Mouse (Mus musculus) cerebellum, adult (tissue): ENCODE data around the gene Tmco4.

ENCODE experiments used
- ATAC-seq: cut with Nextera tagmentation; 2 replicates; pipeline ENCODE4 v1.9.2; 2017; ENCODE audit warnings: mild to moderate bottlenecking, moderate library complexity, mixed read lengths; ENCODE audit not compliant: insufficient number of reproducible peaks, low FRiP score, low TSS enrichment

Gene Tmco4

DNA sequence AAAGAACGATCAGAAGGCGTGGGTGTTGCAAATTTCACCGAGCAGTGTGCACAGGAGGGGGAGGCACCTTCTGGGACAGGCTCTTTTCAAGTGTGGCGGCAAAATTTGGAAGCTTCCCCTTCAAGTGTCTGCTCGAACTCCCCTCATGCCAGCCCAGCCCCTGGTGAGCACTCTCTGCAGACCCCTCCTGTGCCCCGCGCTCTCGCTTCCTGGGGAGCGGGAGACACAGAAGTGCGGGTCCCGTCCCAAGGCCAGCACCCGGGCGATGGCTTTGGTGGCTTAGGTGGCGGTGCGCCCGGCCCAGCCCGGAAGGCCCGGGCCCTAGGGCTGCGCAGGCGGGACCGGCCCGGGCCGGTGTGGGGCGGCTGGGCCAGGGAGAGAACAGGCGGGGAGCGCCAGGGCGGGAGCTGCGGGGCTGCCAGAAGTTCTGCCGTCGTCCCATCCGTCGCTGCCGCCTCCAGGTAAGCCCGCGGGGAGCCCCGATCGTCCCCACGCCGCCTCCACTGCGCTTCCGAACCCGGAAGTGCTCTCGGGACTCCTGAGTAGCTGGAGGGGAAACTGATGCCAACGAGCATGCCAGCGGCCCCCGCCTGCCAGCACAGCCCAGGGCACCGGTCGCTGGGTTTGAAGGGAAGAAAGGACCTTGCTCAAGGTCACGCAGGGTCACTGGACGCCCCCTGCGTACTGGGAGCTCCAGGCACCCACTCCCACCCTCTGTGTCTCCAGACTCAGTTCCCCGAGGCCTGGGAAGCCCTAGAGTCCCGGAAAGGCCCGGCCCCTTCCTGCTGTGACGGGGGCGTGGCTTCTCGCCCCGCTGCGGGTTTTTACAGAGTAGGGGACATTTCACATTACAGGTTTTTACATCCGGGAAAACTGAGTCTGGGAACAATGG, at the start of gene Tmco4:
TSS of gene Tmco4 (plus strand) at position 62 of the 892 bp plus-strand sequence.
- ATAC-seq, result 0 out of 2 replicates have a peak, but pooled peaks have one; percentile 3

DNA sequence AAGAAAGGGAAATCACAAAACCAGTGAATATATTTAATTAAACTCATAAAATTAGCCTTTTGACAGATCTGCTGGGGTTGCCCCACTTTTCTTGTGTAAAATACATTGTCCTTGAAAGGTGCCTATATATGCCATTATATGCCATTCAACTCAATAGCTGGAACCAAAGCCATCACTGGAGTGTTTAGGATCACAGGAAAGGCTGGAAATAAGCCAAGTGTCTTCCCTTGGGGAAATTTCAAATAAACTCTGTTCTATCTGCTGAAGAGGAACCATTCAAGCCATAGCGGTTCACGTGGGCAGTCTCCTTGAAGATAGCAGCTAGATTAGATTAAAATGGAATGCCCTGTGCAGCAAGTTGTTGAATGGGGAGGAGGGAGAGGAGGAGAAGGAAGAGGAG, 47.1 kb upstream of the Tmco4 start:
- ATAC-seq, result no peak

DNA sequence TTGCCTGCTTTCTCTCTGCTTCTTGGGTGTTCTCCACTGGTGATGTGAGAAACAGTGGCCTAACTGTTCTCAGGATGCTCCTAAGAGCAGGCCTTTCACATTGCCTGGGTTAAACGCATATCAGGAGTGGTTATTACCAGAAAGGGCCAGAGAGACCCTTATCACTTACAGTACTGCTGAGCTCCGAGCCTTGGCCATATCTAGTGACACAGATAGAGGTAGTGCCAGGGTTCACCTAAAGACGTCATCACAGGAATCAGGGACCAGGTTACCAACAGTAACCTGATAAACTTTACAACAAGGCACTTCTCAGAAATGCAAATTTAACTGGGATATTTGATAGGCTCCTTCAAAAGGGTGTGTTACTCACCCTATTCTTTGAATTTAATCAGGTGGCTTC, 38.8 kb upstream of the Tmco4 start:
- ATAC-seq, result no peak

DNA sequence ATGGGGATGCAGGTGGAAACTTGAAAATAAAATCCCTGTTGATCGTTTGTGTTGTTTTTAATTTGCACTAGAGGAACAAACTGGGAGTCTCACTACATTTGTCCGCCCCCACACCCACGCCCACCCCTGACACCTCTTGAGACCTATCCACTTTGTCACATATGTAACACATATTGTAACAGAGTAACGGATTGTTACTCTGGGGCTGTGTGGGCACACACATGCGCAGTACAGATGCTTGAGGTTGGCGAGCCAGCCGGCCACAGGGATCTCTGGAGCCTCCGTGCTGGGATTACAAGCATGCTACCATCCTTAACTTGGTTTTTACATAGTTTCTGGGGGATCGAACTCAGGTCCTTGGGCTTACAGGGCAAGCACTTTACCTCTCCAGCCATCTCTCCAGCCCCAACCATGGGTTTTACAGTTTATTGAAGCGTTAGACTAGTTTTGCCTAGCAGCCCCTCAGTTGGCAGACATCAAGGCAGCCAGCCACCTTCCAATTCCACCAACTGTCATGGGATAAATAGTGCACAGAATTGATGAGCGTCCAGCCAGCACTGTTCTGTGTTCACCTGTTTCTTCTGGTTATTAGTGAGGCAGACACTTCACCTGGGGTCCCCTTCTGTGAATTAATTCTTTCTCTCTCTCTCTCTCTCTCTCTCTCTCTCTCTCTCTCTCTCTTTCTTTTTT, 38.1 kb upstream of the Tmco4 start:
- ATAC-seq, result no peak

DNA sequence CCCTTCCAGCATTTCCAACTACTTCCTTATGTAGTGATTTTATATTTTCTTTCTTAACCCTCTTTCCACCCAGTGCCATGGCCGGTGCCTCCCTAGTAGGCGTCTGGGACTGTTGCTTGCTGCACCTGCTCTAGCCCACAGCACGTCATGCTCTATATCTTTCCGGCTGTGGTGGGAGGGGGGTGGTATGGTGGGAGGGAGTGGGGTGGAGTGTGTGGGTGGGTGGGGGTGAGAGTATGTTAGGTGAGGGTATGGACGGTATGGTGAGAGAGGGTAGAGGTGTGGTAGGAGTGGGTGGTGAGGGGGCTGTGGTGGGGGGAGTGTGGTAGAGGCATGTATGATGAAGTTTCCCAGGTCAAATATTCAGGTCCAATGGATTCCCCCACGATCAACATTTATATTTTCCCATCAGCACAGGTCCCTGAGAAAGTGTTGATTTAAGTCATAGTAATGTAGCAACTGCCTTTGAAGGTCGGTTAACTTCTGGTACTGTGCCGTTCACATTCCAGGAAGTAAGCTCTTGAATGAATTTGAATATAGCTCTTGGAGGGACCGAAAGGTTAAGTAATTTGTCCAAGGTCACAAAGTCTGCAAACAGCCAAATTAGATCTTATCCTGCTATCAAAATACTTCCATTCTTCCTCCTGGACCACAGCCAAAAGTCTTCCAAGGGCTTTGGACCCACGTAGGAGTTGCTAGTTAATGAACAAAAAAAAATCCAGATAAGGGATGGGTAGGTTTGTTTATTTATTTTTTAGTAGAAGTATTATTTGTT, 34.0 kb upstream of the Tmco4 start:
- ATAC-seq, result no peak

DNA sequence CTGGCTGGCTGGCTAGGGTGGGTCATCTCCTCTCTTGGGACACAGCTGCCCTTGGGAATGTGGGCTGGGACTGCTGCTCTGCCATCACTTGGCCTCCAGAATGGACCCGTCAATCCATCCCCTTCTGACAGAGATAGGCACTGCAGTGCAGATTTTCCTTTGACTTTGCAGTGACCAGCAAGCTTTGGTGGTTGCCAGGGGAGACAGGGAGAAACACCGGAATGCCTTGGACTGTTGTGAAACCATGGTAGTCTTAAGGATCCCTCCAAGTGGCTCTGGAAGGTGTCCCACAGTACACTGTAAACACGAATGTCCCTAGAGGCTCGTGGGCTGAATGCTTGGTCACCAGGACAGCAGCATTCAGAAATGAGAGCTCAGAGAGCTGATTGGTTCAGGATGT, 33.2 kb upstream of the Tmco4 start:
- ATAC-seq, result no peak

DNA sequence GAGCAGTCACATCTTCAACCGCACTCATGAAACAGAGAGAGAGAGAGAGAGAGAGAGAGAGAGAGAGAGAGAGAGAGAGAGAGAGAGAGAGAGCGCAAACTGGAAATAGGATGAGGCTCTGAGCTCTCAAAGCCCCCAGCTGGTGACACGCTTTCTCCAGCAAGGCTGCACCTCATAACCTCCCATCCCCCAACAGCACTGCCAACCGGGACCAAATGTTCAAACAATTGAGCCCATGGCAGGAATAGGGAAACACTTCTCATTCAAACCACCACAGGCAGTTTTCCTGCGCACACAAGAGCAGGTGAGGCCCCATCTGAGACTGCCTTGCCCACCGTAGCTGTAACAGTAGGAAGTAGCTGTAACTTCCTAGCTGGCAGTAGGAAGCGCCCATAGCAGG, 31.3 kb upstream of the Tmco4 start:
- ATAC-seq, result no peak

DNA sequence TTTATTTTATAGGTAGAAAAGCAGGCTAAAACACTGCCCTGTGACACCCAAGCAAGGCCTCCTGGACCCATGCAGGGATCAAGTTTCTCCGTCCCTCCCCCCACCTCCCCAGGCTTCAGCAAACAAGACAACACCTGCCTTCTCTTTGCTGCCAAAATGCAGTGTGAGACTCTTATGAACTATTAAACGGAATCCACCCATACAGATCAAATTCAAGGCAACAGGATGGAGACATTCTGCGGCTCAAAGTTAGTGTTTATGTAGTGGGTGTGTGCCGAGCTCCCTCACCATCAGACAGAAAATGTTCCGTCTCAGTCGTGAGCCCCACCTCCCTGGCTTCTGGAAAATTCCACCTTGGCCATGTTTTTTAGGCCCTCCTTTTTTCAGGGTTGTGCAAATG, 30.7 kb upstream of the Tmco4 start:
- no peak for ATAC-seq

DNA sequence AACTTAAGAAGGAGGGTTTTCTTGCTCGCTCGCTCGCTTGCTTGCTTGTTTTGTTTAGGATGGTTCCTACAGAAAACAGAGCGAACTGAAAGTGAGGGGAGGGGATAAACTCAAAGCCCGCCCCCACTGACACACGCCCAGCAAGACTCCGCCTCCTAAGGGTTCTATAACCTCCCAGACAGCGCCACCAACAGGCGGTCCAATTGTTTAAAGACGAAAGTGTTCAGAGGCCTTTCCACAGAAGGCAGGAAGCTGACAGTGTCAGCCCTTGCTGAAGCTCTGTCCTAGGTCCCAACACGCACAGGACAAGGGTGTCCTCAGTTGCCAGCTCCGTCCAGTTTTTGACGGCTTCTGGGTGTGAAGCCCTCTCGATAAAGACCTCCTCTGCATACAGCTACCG, 29.0 kb upstream of the Tmco4 start:
- ATAC-seq, result no peak

DNA sequence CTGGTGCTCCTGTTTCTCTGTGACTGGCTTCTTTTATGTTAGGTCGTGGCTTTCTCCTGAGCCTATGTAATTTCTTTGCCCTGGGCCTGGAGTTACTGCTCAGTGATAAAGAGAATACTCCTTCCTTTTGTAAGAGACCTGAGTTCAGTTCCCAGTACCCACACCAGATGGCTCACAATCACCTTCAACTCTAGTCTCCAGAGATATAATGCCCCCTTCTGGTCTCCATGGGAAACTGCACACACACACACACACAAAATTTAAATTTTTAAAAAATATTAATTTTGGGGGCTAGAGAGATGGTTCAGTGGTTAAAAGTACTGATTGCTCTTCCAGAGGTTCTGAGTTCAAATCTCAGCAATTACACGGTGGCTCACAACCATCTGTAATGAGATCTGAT, 24.4 kb upstream of the Tmco4 start:
- no peak for ATAC-seq

DNA sequence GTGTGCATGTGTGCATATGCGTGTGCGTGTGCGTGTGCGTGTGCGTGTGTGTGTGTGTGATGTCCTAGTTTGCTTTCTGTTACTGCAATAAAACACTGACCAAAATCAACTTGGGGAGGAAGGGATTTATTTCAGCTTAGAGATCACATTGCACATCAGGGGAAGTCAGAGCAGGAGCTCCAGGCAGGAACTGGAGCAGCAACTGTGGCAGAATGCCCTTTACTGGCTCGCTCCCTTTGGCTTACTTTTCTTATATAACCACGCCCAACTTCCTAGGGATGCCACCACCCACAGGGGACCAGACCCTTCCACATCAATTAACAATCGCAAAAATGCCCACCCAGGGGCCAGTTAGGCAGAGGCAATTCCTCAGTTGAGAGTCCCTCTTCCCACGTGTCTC, 14.1 kb upstream of the Tmco4 start:
- ATAC-seq, result no peak

DNA sequence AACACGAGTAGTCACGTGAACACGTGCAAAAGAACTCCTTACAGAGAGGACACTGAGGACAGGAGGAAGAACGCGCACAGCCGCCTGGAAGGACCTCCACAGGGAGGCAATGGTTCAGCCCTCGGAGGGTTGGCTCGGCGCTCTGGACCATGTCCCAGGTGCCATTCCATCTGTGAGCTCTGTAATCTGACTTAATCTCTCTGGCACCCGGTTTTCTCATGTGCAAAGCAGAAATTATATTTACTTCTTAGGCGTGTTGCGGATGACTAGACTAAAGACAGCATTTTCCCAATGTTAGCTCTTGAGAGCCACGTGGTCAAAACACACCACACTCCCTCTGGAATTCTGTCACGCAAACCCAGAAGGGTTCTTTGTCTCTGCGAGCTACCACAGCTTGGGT, 13.6 kb upstream of the Tmco4 start:
- no peak for ATAC-seq

DNA sequence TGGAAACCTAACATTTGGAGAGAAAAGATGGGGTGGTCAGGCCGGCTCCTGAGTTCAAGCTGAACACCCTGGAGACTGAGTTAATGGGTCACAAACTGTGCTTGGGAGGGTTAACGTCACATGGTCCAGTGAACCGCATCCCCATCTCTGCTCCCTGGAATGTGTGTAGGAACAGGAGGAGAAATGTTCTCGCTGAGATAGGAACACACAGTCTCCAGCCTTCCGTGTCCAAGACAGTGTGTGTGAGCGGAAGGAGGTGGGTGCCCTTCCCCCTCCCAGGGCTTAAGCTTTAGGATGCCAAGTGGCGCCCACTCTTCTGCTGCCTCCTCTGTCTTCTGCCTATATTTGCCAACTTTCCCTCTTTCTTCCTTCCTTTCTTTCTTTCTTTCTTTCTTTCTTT, 12.8 kb upstream of the Tmco4 start:
- ATAC-seq, result no peak

DNA sequence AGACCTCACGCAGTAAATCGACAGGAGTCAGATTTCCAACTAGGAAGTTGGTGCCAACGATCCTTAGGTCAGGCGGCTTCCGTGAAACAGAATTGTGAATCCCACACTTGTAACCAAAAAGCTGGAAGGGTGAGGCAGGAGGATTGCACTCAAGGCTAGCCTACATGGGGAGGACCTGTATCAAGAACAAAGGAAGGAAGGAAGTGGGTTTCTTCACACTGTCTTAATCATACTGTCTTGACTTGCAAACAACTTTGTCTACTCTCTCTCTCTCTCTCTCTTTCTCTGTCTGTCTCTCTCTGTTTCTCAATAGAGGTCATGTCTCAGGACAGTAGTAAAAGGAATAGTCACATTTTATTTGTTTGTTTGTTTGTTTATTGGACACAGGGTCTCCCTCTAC, 10.0 kb upstream of the Tmco4 start:
- ATAC-seq, result no peak

DNA sequence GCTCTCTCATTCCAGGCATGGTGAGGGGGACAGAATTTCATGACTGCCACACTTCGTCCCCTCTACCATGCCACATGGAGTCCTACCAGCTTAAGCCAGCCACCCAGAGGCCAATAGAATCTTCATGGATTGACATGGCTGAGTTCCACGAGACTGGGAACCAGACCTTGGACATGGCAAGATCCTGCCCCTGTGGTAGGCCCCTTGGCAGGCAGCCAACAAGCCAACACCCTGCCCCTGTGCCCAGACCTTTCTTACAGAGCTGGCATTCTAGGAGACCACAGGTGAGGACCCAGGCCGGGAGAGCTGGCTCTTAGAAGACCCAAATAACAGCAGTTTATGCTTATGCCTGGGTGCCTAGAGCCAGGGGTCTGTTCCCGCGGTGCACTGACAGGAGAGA, 6.8 kb upstream of the Tmco4 start:
- no peak for ATAC-seq

DNA sequence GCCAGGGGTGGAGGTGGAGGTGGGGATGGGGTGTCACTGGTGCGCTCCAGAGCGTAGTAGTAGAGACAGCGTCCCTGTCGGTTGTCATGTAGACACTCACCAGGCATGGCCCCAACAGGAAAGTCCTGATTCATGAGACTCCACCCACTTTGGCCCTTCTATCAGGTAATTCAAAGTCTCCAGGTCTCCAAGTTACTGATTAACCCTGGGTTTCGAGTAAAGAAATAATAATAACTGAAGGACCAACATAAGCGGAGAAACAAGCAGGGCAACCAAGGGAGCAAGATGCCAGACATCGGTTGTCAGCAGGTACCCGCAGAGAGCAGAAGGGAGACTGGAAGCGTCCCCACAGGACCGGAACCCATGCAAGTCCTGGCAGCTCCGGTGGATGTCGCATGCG, 5.8 kb upstream of the Tmco4 start, which contains the start of gene Rnf186:
TSS of gene Rnf186 (plus strand) at position 247 of the 400 bp plus-strand sequence.
- ATAC-seq, result no peak

DNA sequence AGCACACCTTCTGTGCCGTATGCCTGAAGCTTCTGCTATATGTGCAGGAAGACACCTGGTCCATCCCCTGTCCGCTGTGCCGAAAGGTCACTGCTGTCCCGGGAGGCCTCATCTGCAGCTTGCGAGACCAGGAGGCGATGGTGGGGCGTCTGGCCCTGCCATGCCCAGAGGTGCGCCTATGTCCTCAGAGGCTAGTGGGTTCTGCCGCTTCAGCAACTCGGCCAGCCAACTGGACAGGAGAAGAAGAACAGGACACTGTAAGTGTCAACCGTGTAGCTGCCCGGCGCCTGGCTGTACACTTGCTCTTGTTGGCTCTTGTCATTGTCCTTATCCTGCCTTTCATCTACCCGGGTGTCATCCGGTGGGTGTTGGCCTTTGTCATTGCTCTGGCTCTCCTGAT, 5.2 kb upstream of the Tmco4 start:
- ATAC-seq, result no peak

DNA sequence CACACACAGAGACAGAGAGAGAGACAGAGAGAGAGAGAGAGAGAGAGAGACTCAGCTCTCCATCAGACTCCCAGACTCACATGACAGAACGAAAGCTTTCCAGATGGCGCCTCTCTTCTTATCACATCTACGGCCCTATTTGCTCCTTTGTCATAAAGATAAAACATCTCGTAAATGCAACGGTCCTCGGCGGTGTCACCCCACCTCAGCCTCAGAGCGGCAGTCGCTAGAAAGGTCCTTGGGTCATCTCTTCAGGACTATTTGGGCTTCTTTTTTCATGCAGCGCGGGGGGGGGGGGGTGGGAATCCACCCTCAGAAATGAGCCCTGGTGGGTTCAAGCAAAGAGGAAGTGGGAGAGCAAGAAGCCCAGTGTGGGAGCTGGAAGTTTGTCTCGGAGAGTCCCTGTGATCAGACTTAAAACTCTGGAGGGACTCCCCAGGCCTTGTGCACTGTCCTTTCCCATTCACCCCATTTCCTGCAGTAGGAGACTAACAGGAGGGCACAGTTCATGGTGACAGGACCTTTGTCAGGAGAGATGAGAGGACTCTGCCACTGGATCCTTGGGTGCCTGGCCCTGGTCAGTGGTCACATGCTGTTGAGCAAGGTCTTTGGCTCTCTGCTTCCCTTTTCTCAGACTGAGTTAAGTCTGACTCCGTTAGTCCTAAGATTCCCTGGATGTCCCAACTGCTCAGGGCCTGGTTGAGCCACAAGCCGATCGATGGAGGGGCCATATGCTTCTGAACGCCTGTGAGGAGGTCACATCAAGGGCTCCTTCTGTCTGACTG, 3.7 kb upstream of the Tmco4 start:
- ATAC-seq, result no peak

DNA sequence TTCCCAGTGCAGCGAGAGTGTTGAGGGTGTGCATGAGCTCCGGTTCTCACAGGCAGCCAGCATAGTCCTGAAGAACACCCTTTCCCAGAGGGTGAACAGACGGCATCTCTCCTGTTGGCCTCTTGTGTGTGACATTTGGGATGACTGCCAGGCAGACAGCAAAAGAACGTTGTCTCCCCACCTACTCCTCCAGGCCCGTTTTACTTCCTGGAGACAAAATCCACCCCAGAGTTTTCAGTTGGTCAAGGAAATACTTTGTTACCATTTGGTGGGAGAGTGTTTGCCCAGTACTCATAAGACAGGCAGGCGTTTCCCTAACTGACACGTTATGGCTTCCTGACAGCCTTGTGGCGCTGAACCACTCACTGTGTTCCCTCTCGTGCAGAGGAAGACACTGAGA, 3.0 kb upstream of the Tmco4 start:
- no peak for ATAC-seq

DNA sequence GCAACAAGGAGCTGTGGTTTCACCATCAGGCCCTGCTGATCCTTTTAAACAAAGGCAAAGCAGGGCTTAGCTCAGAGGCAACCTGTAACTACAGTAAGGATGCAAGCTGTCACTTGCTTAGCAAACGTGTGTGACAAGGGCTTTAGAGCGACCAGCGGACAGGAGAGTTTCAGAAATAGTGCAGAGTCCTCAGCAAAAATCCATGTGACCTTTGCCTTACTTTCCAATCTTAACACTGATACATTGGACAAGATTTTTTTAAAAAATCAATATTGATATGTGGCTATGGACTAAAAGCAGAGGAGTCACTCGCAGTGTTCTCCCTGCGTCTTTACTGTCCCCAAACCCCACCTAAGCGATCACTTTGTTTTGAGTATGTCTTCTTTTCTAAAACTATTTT, 1.3 kb upstream of the Tmco4 start:
- ATAC-seq, result no peak
